ENCODE assay signal across 15 mouse cellular contexts in the genomic region with DNA sequence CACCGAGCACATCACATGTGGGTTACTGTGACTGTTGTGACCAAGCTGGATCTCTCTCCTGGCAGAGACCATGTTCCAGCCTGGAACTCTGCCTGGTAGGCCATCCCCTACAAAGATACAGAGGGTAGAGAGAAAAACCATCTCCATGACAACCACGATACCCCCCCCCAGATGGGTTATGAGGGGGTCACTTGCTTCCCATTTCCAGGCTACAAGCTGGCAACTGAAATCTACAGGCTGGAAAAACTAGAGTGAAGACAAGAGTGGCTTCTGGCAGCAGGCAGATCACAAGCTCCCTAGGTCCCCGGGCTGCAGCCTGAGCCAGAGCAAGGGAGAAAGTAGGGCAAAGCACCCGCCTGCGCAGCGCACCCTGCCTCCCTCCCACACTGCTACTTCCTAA. TPM values are rescaled to one million over a fixed set of nuclear protein-coding genes. Genes with fewer than 3 reads are reported as not detected.
DNase-seq lines count a peak whose midpoint lies in the region; ATAC-seq and TF ChIP-seq lines count a peak whose summit lies in the region.
"Had no signal": no experiment of that assay in that cellular context is flagged by ENCODE, and none has a peak within 500 bp of the region (broad histone marks: within the 10 kb centered on the region; RNA-seq: fewer than 3 reads in every experiment).

No protein-coding gene starts in this region.

- no peak overlapping the region for H3K9ac ChIP-seq in intestine, embryonic 15.5 days
- H3K9ac ChIP-seq: embryonic facial prominence, embryonic 15.5 days; liver, embryonic 14.5 days had no signal

- H3K4me1 ChIP-seq in intestine, embryonic 15.5 days (replicated peaks), result no peaks in the 10 kb centered on the region

- peak; percentile 48 for DNase-seq in gastrocnemius, adult 2 months
- no peak for DNase-seq in gastrocnemius, postnatal 25 days
- DNase-seq in adrenal gland, postnatal 14 days, result peak; percentile 47
- DNase-seq in cerebellum, postnatal 10 days, result peak; percentile 84 to 88
- peak; percentile 46 to 68 for DNase-seq in left cerebral cortex, adult 18-20 months (ENCODE audit: low spot score in 2 of 2)
- DNase-seq in kidney, adult 9 months, result no peak
- DNase-seq: gastrocnemius, postnatal 10 days; kidney, postnatal 14 days had no signal

- 85% methylated on average over 6 of the region's 6 CpGs for WGBS in intestine, embryonic 15.5 days

- no peak overlapping the region for H3K27ac ChIP-seq in gastrocnemius, adult 2 months
- no peak overlapping the region for H3K27ac ChIP-seq in intestine, embryonic 15.5 days
- H3K27ac ChIP-seq: embryonic facial prominence, embryonic 15.5 days; liver, embryonic 14.5 days had no signal

- no peak overlapping the region for H3K4me3 ChIP-seq in gastrocnemius, adult 2 months
- no peak overlapping the region for H3K4me3 ChIP-seq in intestine, embryonic 15.5 days (replicated peaks)
- H3K4me3 ChIP-seq: embryonic facial prominence, embryonic 15.5 days had no signal

- H3K4me2 ChIP-seq in intestine, embryonic 15.5 days (replicated peaks), result no peak overlapping the region
- H3K4me2 ChIP-seq: embryonic facial prominence, embryonic 15.5 days had no signal

- no peaks in the 10 kb centered on the region for H3K27me3 ChIP-seq in intestine, embryonic 15.5 days (replicated peaks)
- H3K27me3 ChIP-seq: embryonic facial prominence, embryonic 15.5 days had no signal

- intact Hi-C loops in gastrocnemius, adult 2 months (cut with DNase I), result no loop called here

- no peak for TF ChIP-seq CTCF in gastrocnemius, adult 2 months (IDR thresholded peaks at IDR 0.05)

- no peak for ATAC-seq in intestine, embryonic 15.5 days
- ATAC-seq in erythroblast, adult 5-6 weeks (replicated peaks; ENCODE audit: low FRiP score, poor library complexity, severe bottlenecking), result no peak
- ATAC-seq: Patski had no signal

- no peaks in the 10 kb centered on the region for H3K36me3 ChIP-seq in intestine, embryonic 15.5 days
- H3K36me3 ChIP-seq: embryonic facial prominence, embryonic 15.5 days had no signal

- no peaks in the 10 kb centered on the region for H3K9me3 ChIP-seq in intestine, embryonic 15.5 days
- H3K9me3 ChIP-seq: embryonic facial prominence, embryonic 15.5 days had no signal

RNA-seq across cellular contexts. Expression of gene Tmem130, which starts 54.0 kb away (rescaled TPM):
- not detected for total RNA-seq in gastrocnemius, adult 2 months (2021)
- not detected for total RNA-seq in gastrocnemius, postnatal 25 days (2021)
- total RNA-seq in adrenal gland, postnatal 14 days (2021), result 30.5 and 34.5 TPM in 2 replicates
- 100 to 1,000 TPM; 189 to 201 TPM for total RNA-seq in left cerebral cortex, adult 18-20 months (2021)
- polyA plus RNA-seq in intestine, embryonic 15.5 days (2015; fragmentation: Nextera tagmentation; extraction: Ambion mirVana), result 3.4 and 4.6 TPM in 2 replicates
- total RNA-seq in erythroblast, adult 5-6 weeks (2015; ENCODE audit: low replicate concordance), result not detected in 2 replicates
- total RNA-seq in erythroblast, adult 5-6 weeks (2017; ENCODE audit: low replicate concordance), result not detected in 2 replicates
- total RNA-seq: hematopoietic stem cell, adult 5-6 weeks had no signal
- polyA plus RNA-seq: C2C12 had no signal

RNA-seq across cellular contexts. Expression of gene Trrap, which starts 59.9 kb away (rescaled TPM):
- total RNA-seq in gastrocnemius, adult 2 months (2021), result 10 to 100 TPM; 24.0 to 28.5 TPM
- 10 to 100 TPM; 27.1 to 29.1 TPM for total RNA-seq in gastrocnemius, postnatal 25 days (2021)
- 91.2 and 98.3 TPM in 2 replicates for total RNA-seq in adrenal gland, postnatal 14 days (2021)
- 100 to 1,000 TPM; 138 to 146 TPM for total RNA-seq in left cerebral cortex, adult 18-20 months (2021)
- 45.9 and 49.3 TPM in 2 replicates for polyA plus RNA-seq in intestine, embryonic 15.5 days (2015; fragmentation: Nextera tagmentation; extraction: Ambion mirVana)
- 17.7 and 33.9 TPM in 2 replicates for total RNA-seq in erythroblast, adult 5-6 weeks (2015; ENCODE audit: low replicate concordance)
- 14.5 and 16.5 TPM in 2 replicates for total RNA-seq in erythroblast, adult 5-6 weeks (2017; ENCODE audit: low replicate concordance)

Comparison
In these comparisons a context has a peak if more than half of its experiments do, and no peak if none do; other contexts are left out.
1. DNase-seq: peak in gastrocnemius, adult 2 months (single experiment), adrenal gland, postnatal 14 days (single experiment), cerebellum, postnatal 10 days (2 of 2) and left cerebral cortex, adult 18-20 months (2 of 2); none in gastrocnemius, postnatal 25 days (single experiment) and kidney, adult 9 months (single experiment).
2. RNA of gene Tmem130, which starts 54.0 kb away (total RNA-seq): 189 to 201 TPM in left cerebral cortex, adult 18-20 months and 30.5 to 34.5 TPM in adrenal gland, postnatal 14 days; not detected in gastrocnemius, adult 2 months, not detected in gastrocnemius, postnatal 25 days and not detected in erythroblast, adult 5-6 weeks; every median in the first group is over 10 times any median in the second.